Mouse (Mus musculus) midbrain, embryonic 12.5 days (tissue): ENCODE data around the gene Pde8a. TPM values are rescaled to one million over a fixed set of nuclear protein-coding genes. Genes with fewer than 3 reads are reported as not detected.

ENCODE experiments used
- ATAC-seq: fragments of 200-750 bp; cut with Nextera tagmentation; 2 replicates; pipeline ENCODE4 v1.8.0; 2017; ENCODE audit warnings: low read depth, moderate TSS enrichment, moderate library complexity; ENCODE audit not compliant: low FRiP score
- H3K27ac ChIP-seq: fragments of 300-500 bp; sonication (generic); replicated peaks from 2 replicates; pipeline ENCODE4 v1.5.1; 2016; ENCODE audit warnings: mild to moderate bottlenecking
- H3K27me3 ChIP-seq: fragments of 300-500 bp; sonication (generic); 2 replicates; pipeline ENCODE4 v1.6.1; 2016; ENCODE audit warnings: mild to moderate bottlenecking
- H3K36me3 ChIP-seq: fragments of 300-500 bp; sonication (generic); 2 replicates; pipeline ENCODE4 v1.6.1; 2016
- H3K4me1 ChIP-seq: fragments of 300-500 bp; sonication (generic); 2 replicates; pipeline ENCODE4 v1.6.1; 2016
- H3K4me2 ChIP-seq: fragments of 300-500 bp; sonication (generic); replicated peaks from 2 replicates; pipeline ENCODE4 v1.6.1; 2016; ENCODE audit warnings: mild to moderate bottlenecking, moderate library complexity
- H3K4me3 ChIP-seq: fragments of 300-500 bp; sonication (generic); 2 replicates; pipeline ENCODE4 v1.5.1; 2016; ENCODE audit warnings: mild to moderate bottlenecking
- H3K9ac ChIP-seq: fragments of 300-500 bp; sonication (generic); replicated peaks from 2 replicates; pipeline ENCODE4 v1.6.1; 2016; ENCODE audit warnings: mild to moderate bottlenecking, moderate library complexity
- H3K9me3 ChIP-seq: fragments of 300-500 bp; sonication (generic); 2 replicates; pipeline ENCODE4 v1.6.1; 2016; ENCODE audit warnings: mild to moderate bottlenecking
- WGBS: fragments of 180-500 bp; shearing (Covaris S2); methylation state at CpG from one replicate; pipeline ENCODE4 v1.1.7; 2016; 5-methylcytosine and 5-hydroxymethylcytosine counted together
- polyA plus RNA-seq: library from polyadenylated mRNA; unstranded; fragments of >200 nt; fragmentation: Nextera tagmentation; extraction: Ambion mirVana; gene quantifications from 2 replicates; pipeline ENCODE4 v1.2.1, GENCODE M21; 2016

The Pde8a gene
- polyA plus RNA-seq, 1 experiment from 2014 or later = 2.9 TPM

- no peak overlapping the region for H3K27ac ChIP-seq
- no peak overlapping the region for H3K4me2 ChIP-seq
- H3K4me3 ChIP-seq = no peak overlapping the region
- WGBS = 44% methylated on average over 6 of the region's 6 CpGs
- no peaks in the 10 kb centered on the region for H3K9me3 ChIP-seq
- peaks cover 8% of the 10 kb centered on the region for H3K4me1 ChIP-seq
- no peaks in the 10 kb centered on the region for H3K27me3 ChIP-seq
- no peak overlapping the region for H3K9ac ChIP-seq
- no peak for ATAC-seq
- H3K36me3 ChIP-seq = no peaks in the 10 kb centered on the region
Measured at GRCm38 (mm10) chr7:81298206-81298605, 84.8 kb downstream of the Pde8a start.

- WGBS = 44% methylated on average over 7 of the region's 7 CpGs
- no peaks in the 10 kb centered on the region for H3K9me3 ChIP-seq
Measured at GRCm38 (mm10) chr7:81301323-81301722, 87.9 kb downstream of the Pde8a start.

GRCm38 (mm10) chr7:81303682-81304081 lies 90.3 kb downstream of the Pde8a start:
- H3K36me3 ChIP-seq = no peaks in the 10 kb centered on the region

More at GRCm38 (mm10) chr7:81301323-81301722, 87.9 kb downstream of the Pde8a start:
- H3K4me2 ChIP-seq = no peak overlapping the region
- H3K4me1 ChIP-seq = peaks cover 8% of the 10 kb centered on the region
- no peaks in the 10 kb centered on the region for H3K36me3 ChIP-seq
- no peak overlapping the region for H3K27ac ChIP-seq
- H3K4me3 ChIP-seq = no peak overlapping the region
- no peaks in the 10 kb centered on the region for H3K27me3 ChIP-seq
- no peak for ATAC-seq
- H3K9ac ChIP-seq = no peak overlapping the region

GRCm38 (mm10) chr7:81304100-81304499 lies 90.7 kb downstream of the Pde8a start:
- WGBS = 78% methylated on average over 5 of the region's 5 CpGs
- Histone ChIP-seq H3K4me2 (no peak overlapping the region), H3K27me3 (no peaks in the 10 kb centered on the region), H3K9ac (no peak overlapping the region), H3K9me3 (no peaks in the 10 kb centered on the region), H3K36me3 (no peaks in the 10 kb centered on the region), H3K4me1 (peaks cover 8% of the 10 kb centered on the region), H3K4me3 (no peak overlapping the region), H3K27ac (no peak overlapping the region)
- no peak for ATAC-seq

More at GRCm38 (mm10) chr7:81303682-81304081, 90.3 kb downstream of the Pde8a start:
- no peaks in the 10 kb centered on the region for H3K9me3 ChIP-seq
- H3K9ac ChIP-seq = no peak overlapping the region
- no peak overlapping the region for H3K27ac ChIP-seq
- H3K4me1 ChIP-seq = peaks cover 8% of the 10 kb centered on the region
- ATAC-seq = no peak
- H3K4me3 ChIP-seq = no peak overlapping the region
- WGBS = 86% methylated on average over 2 of the region's 2 CpGs
- no peak overlapping the region for H3K4me2 ChIP-seq
- no peaks in the 10 kb centered on the region for H3K27me3 ChIP-seq

- Histone ChIP-seq H3K27me3 (no peaks in the 10 kb centered on the region), H3K27ac (no peak overlapping the region), H3K4me2 (no peak overlapping the region), H3K36me3 (no peaks in the 10 kb centered on the region), H3K4me1 (peaks cover 8% of the 10 kb centered on the region), H3K9me3 (no peaks in the 10 kb centered on the region), H3K4me3 (no peak overlapping the region), H3K9ac (no peak overlapping the region)
- ATAC-seq = no peak
- 94% methylated on average over 5 of the region's 5 CpGs for WGBS
Measured at GRCm38 (mm10) chr7:81304675-81305074, 91.3 kb downstream of the Pde8a start.

DNA sequence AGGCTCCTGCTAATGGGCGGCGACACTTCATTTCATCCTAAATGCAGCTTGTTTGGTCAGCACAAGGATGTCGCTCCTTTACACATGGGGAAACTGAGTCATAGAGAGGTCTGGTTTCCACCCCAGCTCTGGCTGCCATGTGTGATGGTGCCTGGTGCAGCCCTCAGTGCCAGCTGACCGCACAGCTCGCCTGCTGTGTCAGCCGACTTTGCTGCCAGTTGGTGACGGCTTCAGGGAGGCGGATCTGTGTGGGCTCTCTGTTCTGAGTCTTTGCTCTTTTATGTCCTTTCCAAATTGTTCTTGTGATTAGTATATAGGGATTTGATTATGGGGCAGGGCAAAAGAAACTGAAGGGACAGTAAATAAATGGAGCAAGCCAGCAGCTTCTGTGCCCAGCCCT lies 94.3 kb downstream of the Pde8a start:
- ATAC-seq = no peak
- Histone ChIP-seq H3K4me2 (no peak overlapping the region), H3K4me3 (no peak overlapping the region), H3K4me1 (no peaks in the 10 kb centered on the region), H3K27ac (no peak overlapping the region), H3K27me3 (no peaks in the 10 kb centered on the region), H3K36me3 (no peaks in the 10 kb centered on the region), H3K9ac (no peak overlapping the region), H3K9me3 (no peaks in the 10 kb centered on the region)
- 75% methylated on average over 8 of the region's 8 CpGs for WGBS

- WGBS = 91% methylated on average over 6 of the region's 6 CpGs
Measured at GRCm38 (mm10) chr7:81309247-81309646, 95.9 kb downstream of the Pde8a start.

GRCm38 (mm10) chr7:81311130-81311529 lies 97.7 kb downstream of the Pde8a start:
- WGBS = 88% methylated on average over 1 of the region's 1 CpGs
- Histone ChIP-seq H3K27ac (no peak overlapping the region), H3K27me3 (no peaks in the 10 kb centered on the region), H3K4me1 (no peaks in the 10 kb centered on the region), H3K9ac (no peak overlapping the region), H3K4me3 (no peak overlapping the region), H3K4me2 (no peak overlapping the region), H3K9me3 (no peaks in the 10 kb centered on the region), H3K36me3 (no peaks in the 10 kb centered on the region)
- ATAC-seq = no peak

More at GRCm38 (mm10) chr7:81309247-81309646, 95.9 kb downstream of the Pde8a start:
- Histone ChIP-seq H3K27ac (no peak overlapping the region), H3K4me3 (no peak overlapping the region), H3K36me3 (no peaks in the 10 kb centered on the region), H3K4me1 (no peaks in the 10 kb centered on the region), H3K4me2 (no peak overlapping the region), H3K9ac (no peak overlapping the region), H3K9me3 (no peaks in the 10 kb centered on the region), H3K27me3 (no peaks in the 10 kb centered on the region)
- no peak for ATAC-seq

DNA sequence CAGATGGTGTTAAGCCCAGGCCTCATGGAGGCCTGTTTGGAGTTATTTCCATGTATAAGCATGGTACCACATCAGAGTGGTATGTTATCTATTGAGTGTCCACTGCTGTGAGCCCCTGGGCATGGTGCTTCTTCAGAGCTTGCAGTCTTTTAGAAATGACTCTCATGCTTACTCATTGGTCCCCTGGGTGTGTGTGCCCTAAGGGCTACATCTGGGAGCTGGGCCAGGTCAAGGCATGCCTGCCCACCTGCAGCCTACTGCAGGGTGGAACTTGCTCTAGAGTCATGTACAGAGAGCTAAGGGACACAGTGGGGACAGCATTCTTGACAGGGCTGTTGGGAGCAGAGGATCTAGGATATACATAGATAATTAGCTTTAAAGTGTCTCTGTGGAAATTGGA lies 98.2 kb downstream of the Pde8a start:
- Histone ChIP-seq H3K4me2 (no peak overlapping the region), H3K9me3 (no peaks in the 10 kb centered on the region), H3K36me3 (no peaks in the 10 kb centered on the region), H3K4me3 (no peak overlapping the region), H3K4me1 (no peaks in the 10 kb centered on the region), H3K27me3 (no peaks in the 10 kb centered on the region), H3K27ac (no peak overlapping the region), H3K9ac (no peak overlapping the region)
- ATAC-seq = no peak

DNA sequence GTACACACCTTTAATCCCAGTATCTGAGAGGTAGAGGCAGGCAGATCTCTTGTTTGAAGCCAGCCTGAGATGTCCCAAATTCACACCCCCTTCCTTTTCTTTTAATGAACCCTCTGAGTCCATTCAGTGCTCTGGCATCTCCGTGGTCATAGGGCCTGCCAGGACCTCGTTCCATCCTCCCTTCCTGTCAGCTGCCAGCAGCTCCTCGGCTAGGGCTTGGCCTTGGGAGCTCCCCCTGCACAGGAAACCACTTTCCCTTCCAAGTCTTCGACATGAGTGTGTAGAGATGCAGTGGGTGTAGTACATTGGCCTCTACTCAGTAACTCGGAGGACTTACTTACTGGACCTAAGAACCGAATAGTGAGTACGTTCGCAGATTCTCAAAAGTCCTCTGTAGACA lies 102.2 kb downstream of the Pde8a start:
- no peak for ATAC-seq
- Histone ChIP-seq H3K9me3 (no peaks in the 10 kb centered on the region), H3K4me2 (no peak overlapping the region), H3K36me3 (no peaks in the 10 kb centered on the region), H3K27ac (no peak overlapping the region), H3K4me3 (no peak overlapping the region), H3K9ac (no peak overlapping the region), H3K27me3 (no peaks in the 10 kb centered on the region), H3K4me1 (no peaks in the 10 kb centered on the region)
- WGBS = 84% methylated on average over 8 of the region's 8 CpGs

DNA sequence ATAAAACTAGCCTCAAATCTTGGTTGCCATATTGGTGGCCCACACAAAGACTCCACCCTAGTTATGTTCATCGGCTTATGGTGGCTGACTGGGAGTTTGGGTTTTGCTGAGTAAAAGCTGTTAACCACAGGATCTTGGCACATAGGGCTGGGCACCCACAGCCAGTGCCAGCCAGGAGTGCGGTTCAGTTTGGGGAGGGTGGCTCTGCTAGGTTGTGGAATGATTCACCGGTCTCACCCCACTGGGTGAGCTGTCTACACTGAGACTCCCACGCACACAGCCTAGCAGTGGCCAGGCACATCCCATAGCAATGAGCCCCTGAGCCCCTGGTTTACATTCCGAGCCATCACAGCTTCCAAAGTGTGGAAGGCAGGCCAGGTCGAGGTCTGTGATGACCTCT lies 106.4 kb downstream of the Pde8a start:
- no peaks in the 10 kb centered on the region for H3K36me3 ChIP-seq
- H3K27me3 ChIP-seq = no peaks in the 10 kb centered on the region
- 91% methylated on average over 6 of the region's 6 CpGs for WGBS
- H3K9ac ChIP-seq = no peak overlapping the region
- H3K9me3 ChIP-seq = no peaks in the 10 kb centered on the region
- no peak overlapping the region for H3K27ac ChIP-seq
- H3K4me1 ChIP-seq = no peaks in the 10 kb centered on the region
- ATAC-seq = no peak
- H3K4me3 ChIP-seq = no peak overlapping the region
- H3K4me2 ChIP-seq = no peak overlapping the region

GRCm38 (mm10) chr7:81321776-81322175 lies 108.4 kb downstream of the Pde8a start:
- no peaks in the 10 kb centered on the region for H3K9me3 ChIP-seq
- H3K4me2 ChIP-seq = no peak overlapping the region
- no peak overlapping the region for H3K27ac ChIP-seq
- no peak overlapping the region for H3K9ac ChIP-seq
- H3K27me3 ChIP-seq = no peaks in the 10 kb centered on the region
- H3K4me1 ChIP-seq = no peaks in the 10 kb centered on the region
- no peaks in the 10 kb centered on the region for H3K36me3 ChIP-seq
- H3K4me3 ChIP-seq = no peak overlapping the region
- 80% methylated on average over 5 of the region's 5 CpGs for WGBS
- ATAC-seq = no peak

DNA sequence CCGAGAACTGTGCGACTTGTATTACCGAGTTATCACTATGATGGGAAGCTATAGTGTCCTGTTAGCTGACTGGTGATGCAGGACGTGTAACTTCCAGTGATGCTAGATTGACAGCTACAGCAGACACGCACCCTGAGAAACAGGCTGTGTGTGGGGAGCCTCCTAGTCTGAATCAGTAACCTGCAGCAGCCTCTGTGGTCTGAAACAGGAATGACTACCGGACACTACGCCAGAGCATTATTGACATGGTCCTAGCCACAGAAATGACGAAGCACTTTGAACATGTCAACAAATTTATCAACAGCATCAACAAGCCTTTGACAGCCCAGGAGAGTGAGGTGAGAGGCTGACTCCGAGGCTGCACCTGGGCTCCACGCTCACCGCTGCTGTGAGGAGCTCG lies 112.6 kb downstream of the Pde8a start:
- Histone ChIP-seq H3K9me3 (no peaks in the 10 kb centered on the region), H3K27me3 (no peaks in the 10 kb centered on the region), H3K4me3 (no peak overlapping the region), H3K27ac (no peak overlapping the region), H3K9ac (no peak overlapping the region), H3K4me2 (no peak overlapping the region), H3K36me3 (0 out of 2 replicates have a peak, but pooled peaks cover 4% of the 10 kb centered on the region), H3K4me1 (peaks cover 5% of the 10 kb centered on the region; the same call in 1 of the 2 replicates)
- WGBS = 91% methylated on average over 12 of the region's 12 CpGs
- ATAC-seq = no peak
